Mouse (Mus musculus) megakaryocyte progenitor cell, adult 5-6 weeks (primary cell): ENCODE results near the gene Fam13a. TPM values are rescaled to one million over a fixed set of nuclear protein-coding genes. Genes with fewer than 3 reads are reported as not detected.
A peak's percentile ranks its signal among the peaks of the same experiment; 100 is the strongest.

Experiments
- ATAC-seq: replicated peaks from 2 replicates; pipeline ENCODE4 v1.8.0; 2016; ENCODE audit warnings: mild to moderate bottlenecking, moderate TSS enrichment, inconsistent platforms; ENCODE audit not compliant: poor library complexity
- total RNA-seq, 2 experiments: library from RNA; stranded (forward) in 1 of 2; stranded (reverse) in 1 of 2; fragments of 157-497, 149-512 nt in 1 of 2; fragments of 200-1000 nt in 1 of 2; gene quantifications; 2 replicates each; pipeline versions ENCODE4 v1.2.3 to v1.2.4; 2015 to 2017

Fam13a gene
- total RNA-seq, 2 experiments from 2014 or later, result 0.10 to 0.12 TPM

GRCm38 (mm10) chr6:58894994-58895393, 129.4 kb downstream of the Fam13a start:
- ATAC-seq, result no peak

GRCm38 (mm10) chr6:58893307-58893706, 131.0 kb downstream of the Fam13a start:
- 0 out of 2 replicates have a peak, but pooled peaks have one; percentile 17 for ATAC-seq

GRCm38 (mm10) chr6:58889917-58890316, 134.4 kb downstream of the Fam13a start:
- peak; percentile 65 for ATAC-seq

- peak; percentile 67 for ATAC-seq
Observed at GRCm38 (mm10) chr6:58882271-58882670, 142.1 kb downstream of the Fam13a start.

Other genes with a start within 250 kb of the Fam13a start
- gene Herc3, start 193.1 kb downstream of the Fam13a start, total RNA-seq (2015), result 2.6 and 5.2 TPM in 2 replicates
- gene Herc3, start 193.1 kb downstream of the Fam13a start, total RNA-seq (2017), result 4.8 and 6.8 TPM in 2 replicates
- gene Nap1l5, start 117.5 kb downstream of the Fam13a start, total RNA-seq (2015), result not detected in 2 replicates
- gene Nap1l5, start 117.5 kb downstream of the Fam13a start, total RNA-seq (2017), result not detected in 2 replicates
- 14.7 and 16.0 TPM in 2 replicates for gene Tigd2, start 184.3 kb upstream of the Fam13a start, total RNA-seq (2015)
- gene Tigd2, start 184.3 kb upstream of the Fam13a start, total RNA-seq (2017), result 17.6 and 18.8 TPM in 2 replicates